Mouse (Mus musculus) subcutaneous adipose tissue, adult 2 months (tissue): ENCODE measurements around the gene 4930503B20Rik. TPM values are rescaled to one million over a fixed set of nuclear protein-coding genes. Genes with fewer than 3 reads are reported as not detected.

ENCODE experiments used
- polyA plus RNA-seq: library from polyadenylated mRNA; depleted of rRNA; stranded (reverse); fragments of >200 nt; gene quantifications from 2 replicates; pipeline ENCODE4 v1.2.3, GENCODE M21; 2012; ENCODE audit warnings: low replicate concordance; rRNA removed

Gene 4930503B20Rik
- polyA plus RNA-seq, result not detected in 2 replicates

DNA sequence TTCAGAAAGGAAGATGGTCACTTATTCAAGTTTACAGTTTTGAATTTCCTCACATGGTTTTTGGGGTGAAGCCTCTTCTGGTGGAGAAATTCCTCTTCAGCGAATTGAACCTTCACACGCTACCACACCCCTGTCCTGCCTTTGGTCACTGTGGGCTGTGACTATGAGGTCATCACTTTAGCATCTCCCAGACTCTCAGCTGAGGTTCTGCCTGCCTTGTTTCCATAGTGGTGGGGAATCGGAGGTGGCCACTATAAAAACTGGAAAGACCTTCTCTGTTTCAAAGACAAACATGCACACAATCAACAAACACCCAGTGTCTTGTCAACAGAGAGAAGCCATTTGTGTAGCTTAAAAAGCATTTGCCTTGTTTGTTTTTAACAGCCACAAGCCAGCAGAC, at the start of gene 4930503B20Rik:
Gene 4930503B20Rik, minus strand, starts transcription at position 101 of the 400 bp plus-strand sequence.

GRCm38 (mm10) chr3:146684811-146685675, 33.9 kb upstream of the 4930503B20Rik start, which contains the start of gene Samd13:
Samd13 (minus strand) TSS chr3:146685592.

GRCm38 (mm10) chr3:146615496-146615895, 35.6 kb downstream of the 4930503B20Rik start, which contains the start of gene Dnase2b:
Dnase2b (minus strand) TSS chr3:146615596.

Other genes with a start within 250 kb of the 4930503B20Rik start
- 1.6 and 6.6 TPM in 2 replicates for gene Ssx2ip, start 246.7 kb downstream of the 4930503B20Rik start, polyA plus RNA-seq
- gene Ctbs, start 201.5 kb downstream of the 4930503B20Rik start, polyA plus RNA-seq, result 5.3 and 6.7 TPM in 2 replicates
- 1.1 and 1.7 TPM in 2 replicates for gene Spata1, start 151.6 kb downstream of the 4930503B20Rik start, polyA plus RNA-seq
- 413 and 461 TPM in 2 replicates for gene Gng5, start 151.5 kb downstream of the 4930503B20Rik start, polyA plus RNA-seq
- 7.7 and 12.7 TPM in 2 replicates for gene Rpf1, start 129.9 kb downstream of the 4930503B20Rik start, polyA plus RNA-seq
- gene Uox, start 80.9 kb downstream of the 4930503B20Rik start, polyA plus RNA-seq, result 0.77 TPM in 1 of 2 replicates, not detected in the other
- gene Dnase2b, start 35.7 kb downstream of the 4930503B20Rik start, polyA plus RNA-seq, result not detected in 2 replicates
- 0.17 and 0.40 TPM in 2 replicates for gene Samd13, start 34.3 kb upstream of the 4930503B20Rik start, polyA plus RNA-seq
- 18.6 and 34.4 TPM in 2 replicates for gene Prkacb, start 161.7 kb upstream of the 4930503B20Rik start, polyA plus RNA-seq
- gene Ttll7, start 201.1 kb upstream of the 4930503B20Rik start, polyA plus RNA-seq, result 1.3 and 2.3 TPM in 2 replicates